Mouse (Mus musculus): ENCODE data around the gene Pgam5.

Pgam5 gene

GRCm38 (mm10) chr5:110230401-110230779, 39.3 kb downstream of the Pgam5 start:
- no peak for DNase-seq (ENCODE audit: low read depth, low spot score)

DNA sequence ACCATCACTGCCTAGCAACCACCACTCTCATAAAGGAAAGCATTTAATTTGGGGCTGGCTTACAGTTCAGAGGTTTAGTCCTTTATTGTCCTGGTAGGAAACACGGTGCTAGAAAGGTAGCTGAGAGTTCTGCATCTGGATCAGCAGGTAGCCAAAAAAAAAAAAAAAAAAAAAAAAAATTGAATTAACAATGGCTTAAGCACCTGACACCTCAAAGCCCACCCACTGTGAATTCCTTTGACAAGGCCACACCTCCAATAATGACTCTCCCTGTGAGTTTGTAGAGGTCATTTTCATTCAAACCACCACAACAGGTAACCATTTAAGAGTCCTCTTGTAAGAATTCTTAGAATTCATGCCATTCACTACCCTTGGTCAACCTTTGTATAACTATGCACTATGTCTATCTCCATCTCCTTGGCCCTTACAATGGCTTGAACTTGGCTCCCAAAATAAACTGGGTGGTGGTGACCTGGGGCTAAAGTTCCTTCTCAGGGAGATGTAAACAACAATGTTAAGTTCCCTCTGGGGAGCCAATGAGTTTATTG, 42.3 kb downstream of the Pgam5 start:
- DNase-seq (ENCODE audit: low read depth, low spot score), result no peak

- DNase-seq (ENCODE audit: low read depth, low spot score), result no peak
Measured at GRCm38 (mm10) chr5:110225056-110225455, 44.7 kb downstream of the Pgam5 start.

DNA sequence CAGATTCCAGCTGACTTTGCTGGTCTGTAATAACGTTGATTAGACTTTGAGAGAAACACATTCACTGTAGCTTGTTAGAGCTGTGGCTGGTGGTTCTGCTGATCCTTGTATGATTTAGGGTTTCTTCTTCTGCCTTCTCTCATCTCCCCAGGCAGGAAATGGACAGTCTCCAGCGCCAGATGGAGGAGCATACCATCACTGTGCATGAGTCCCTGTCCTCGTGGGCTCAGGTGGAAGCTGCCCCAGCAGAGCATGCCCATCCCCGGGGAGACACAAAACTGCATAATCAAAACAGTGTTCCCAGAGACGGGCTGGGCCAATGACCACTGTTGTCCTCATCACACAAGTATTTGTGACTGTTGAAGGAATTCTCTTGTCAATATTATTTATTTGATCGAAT, 47.0 kb downstream of the Pgam5 start:
- DNase-seq (ENCODE audit: low read depth, low spot score), result no peak

DNA sequence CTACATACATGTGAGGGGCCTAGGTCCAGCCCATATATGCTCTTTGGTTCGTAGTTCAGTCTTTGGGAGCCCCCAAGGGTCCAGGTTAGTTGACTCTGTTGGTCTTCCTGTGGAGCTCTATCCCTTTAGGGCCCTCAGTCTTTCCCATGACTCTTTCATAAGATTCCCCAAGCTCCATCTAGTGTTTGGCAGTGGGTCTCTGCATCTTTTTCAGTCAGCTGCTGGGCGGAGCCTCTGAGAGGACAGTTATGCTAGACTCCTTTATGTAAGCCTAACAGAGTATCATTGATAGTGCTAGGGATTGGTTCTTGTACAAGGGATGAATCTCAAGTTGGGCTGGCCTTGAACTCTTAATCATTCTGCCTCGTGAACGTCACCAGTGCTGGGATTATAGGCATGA, 49.4 kb downstream of the Pgam5 start:
- DNase-seq (ENCODE audit: low read depth, low spot score), result no peak

- no peak for DNase-seq (ENCODE audit: low read depth, low spot score)
Measured at GRCm38 (mm10) chr5:110216780-110217179, 52.9 kb downstream of the Pgam5 start.

- no peak for DNase-seq (ENCODE audit: low read depth, low spot score)
Measured at GRCm38 (mm10) chr5:110211312-110211711, 58.4 kb downstream of the Pgam5 start.

All from brain, embryonic 18.5 days (tissue).